27 mouse cellular contexts compared by ENCODE assay signal in the genomic region with DNA sequence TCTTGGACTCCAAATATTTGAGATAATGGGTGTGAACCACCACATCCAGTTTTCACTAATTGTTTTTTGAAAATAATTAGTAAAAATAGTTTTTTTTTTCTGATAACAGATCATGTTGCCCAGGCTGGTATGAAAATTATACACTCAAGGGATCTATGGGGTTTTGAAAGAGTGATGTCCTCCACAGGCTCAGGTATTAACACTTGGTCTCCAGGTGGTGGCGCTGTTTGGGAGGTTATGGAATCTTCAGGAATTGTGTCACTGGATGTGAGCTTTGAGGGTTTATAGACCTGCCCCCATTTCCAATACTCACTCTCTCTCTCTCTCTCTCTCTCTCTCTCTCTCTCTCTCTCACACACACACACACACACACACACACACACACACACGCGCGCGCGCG.
A peak's percentile ranks its signal among the peaks of the same experiment; 100 is the strongest.
DNase-seq lines count a peak whose midpoint lies in the region; ATAC-seq and TF ChIP-seq lines count a peak whose summit lies in the region.
"Had no signal": no experiment of that assay in that cellular context is flagged by ENCODE, and none has a peak within 500 bp of the region (broad histone marks: within the 10 kb centered on the region; RNA-seq: fewer than 3 reads in every experiment).

No protein-coding gene starts in this region.

- no peak for TF ChIP-seq RAD21 in MEL (IDR thresholded peaks at IDR 0.05; ENCODE audit: low read depth, low read length)

- WGBS in heart, postnatal 0 days, result over 99% methylated on average over 7 of the region's 7 CpGs

- H3K4me2 ChIP-seq in heart, postnatal 0 days (ENCODE audit: low read depth, low read length), result no peak overlapping the region
- H3K4me2 ChIP-seq: heart, embryonic 13.5 days; kidney, embryonic 15.5 days; limb, embryonic 13.5 days; liver, embryonic 13.5 days; midbrain, embryonic 15.5 days had no signal

- no peaks in the 10 kb centered on the region for H3K79me2 ChIP-seq in MEL (ENCODE audit: control insufficient read depth, insufficient read depth, low read length, poor library complexity)

- intact Hi-C loops in left cerebral cortex, adult 2 months (cut with DNase I), result no loop called here
- intact Hi-C loops in left cerebral cortex, postnatal 25 days (cut with DNase I), result loop anchor here (5.0 kb wide), 1 partner anchor 33 kb away; no protein-coding TSS in a partner anchor

- 0 out of 2 replicates have a peak, but pooled peaks have one; percentile 13 for TF ChIP-seq CTCF in heart, postnatal 0 days (IDR thresholded peaks at IDR 0.05; ENCODE audit: low read depth)
- peak; percentile 23 for TF ChIP-seq CTCF in left cerebral cortex, adult 2 months (IDR thresholded peaks at IDR 0.05)
- TF ChIP-seq CTCF in MEL (IDR thresholded peaks at IDR 0.05 in 2 of 3, conservative IDR thresholded peaks at IDR 0.05 in 1 of 3; ENCODE audit: control insufficient read depth in 1 of 3, insufficient read depth in 1 of 3, low read depth in 2 of 3, low read length in 3 of 3, poor library complexity in 1 of 3, severe bottlenecking in 1 of 3), result peak in 2 of 3 experiments; percentile 18 to 20; a peak in 2 of 6 replicates
- 0 out of 2 replicates have a peak, but pooled peaks have one; percentile 8 for TF ChIP-seq CTCF in brain, embryonic 14.5 days (IDR thresholded peaks at IDR 0.05; ENCODE audit: borderline replicate concordance, extremely low read depth, insufficient read depth, insufficient read length)

- H3K4me3 ChIP-seq in heart, postnatal 0 days (ENCODE audit: low read depth, low read length), result no peak overlapping the region
- H3K4me3 ChIP-seq in left cerebral cortex, adult 2 months, result no peak overlapping the region
- no peak overlapping the region for H3K4me3 ChIP-seq in MEL (ENCODE audit: control insufficient read depth in 1 of 2, insufficient read depth in 1 of 2, low read depth in 2 of 2, low read length in 2 of 2)
- H3K4me3 ChIP-seq: heart, embryonic 13.5 days; kidney, embryonic 15.5 days; limb, embryonic 13.5 days; liver, embryonic 13.5 days; midbrain, embryonic 15.5 days had no signal

- H3K4me1 ChIP-seq in heart, postnatal 0 days (ENCODE audit: control insufficient read depth, insufficient read depth), result no peaks in the 10 kb centered on the region
- H3K4me1 ChIP-seq in MEL (ENCODE audit: control insufficient read depth in 1 of 2, insufficient read depth in 2 of 2, low read length in 2 of 2), result no peaks in the 10 kb centered on the region
- H3K4me1 ChIP-seq: heart, embryonic 13.5 days; kidney, embryonic 15.5 days; liver, embryonic 13.5 days; midbrain, embryonic 15.5 days had no signal

- no peaks in the 10 kb centered on the region for H3K9me3 ChIP-seq in heart, postnatal 0 days (replicated peaks; ENCODE audit: control insufficient read depth, low read length)
- H3K9me3 ChIP-seq in MEL (replicated peaks; ENCODE audit: insufficient read depth, low read length), result no peaks in the 10 kb centered on the region
- H3K9me3 ChIP-seq: heart, embryonic 13.5 days; kidney, embryonic 15.5 days; limb, embryonic 13.5 days; liver, embryonic 13.5 days; midbrain, embryonic 15.5 days had no signal

- H3K9ac ChIP-seq in heart, postnatal 0 days (replicated peaks; ENCODE audit: low read depth, low read length), result no peak overlapping the region
- H3K9ac ChIP-seq in MEL (ENCODE audit: control insufficient read depth, low read depth, low read length, poor library complexity, severe bottlenecking), result no peak overlapping the region
- H3K9ac ChIP-seq: heart, embryonic 13.5 days; kidney, embryonic 15.5 days; limb, embryonic 13.5 days; liver, embryonic 13.5 days; midbrain, embryonic 15.5 days had no signal

- H3K36me3 ChIP-seq in heart, postnatal 0 days (replicated peaks; ENCODE audit: control insufficient read depth, insufficient read depth, low read length), result peaks cover 12% of the 10 kb centered on the region; the same call in 1 of the 2 replicates
- no peaks in the 10 kb centered on the region; a peak in 1 of 4 replicates for H3K36me3 ChIP-seq in MEL (ENCODE audit: control insufficient read depth in 1 of 2, insufficient read depth in 2 of 2, low read length in 2 of 2)

- no peaks in the 10 kb centered on the region for H3K27me3 ChIP-seq in heart, postnatal 0 days (ENCODE audit: control insufficient read depth, insufficient read depth, low read length)
- H3K27me3 ChIP-seq in MEL (ENCODE audit: control insufficient read depth in 1 of 2, insufficient read depth in 2 of 2, low read length in 2 of 2), result no peaks in the 10 kb centered on the region
- H3K27me3 ChIP-seq: heart, embryonic 13.5 days; kidney, embryonic 15.5 days; limb, embryonic 13.5 days; liver, embryonic 13.5 days; midbrain, embryonic 15.5 days had no signal

- no peak for DNase-seq in heart, postnatal 0 days (ENCODE audit: low spot score)
- DNase-seq in heart, adult 18-20 months, result no peak
- DNase-seq in left cerebral cortex, adult 2 months (ENCODE audit: extremely low spot score in 1 of 2, low spot score in 2 of 2), result no peak
- no peak for DNase-seq in left cerebral cortex, postnatal 25 days (ENCODE audit: low spot score in 2 of 2)
- DNase-seq in MEL (ENCODE audit: low read depth, low spot score), result no peak
- DNase-seq in brain, embryonic 14.5 days (ENCODE audit: low read depth), result no peak
- DNase-seq in retina, embryonic 14.5 days (ENCODE audit: low spot score), result no peak
- DNase-seq: adrenal gland, adult 8-10 months; B cell, adult 2 months; cerebellum, adult 18-20 months; cerebellum, postnatal 36 days; gastrocnemius, postnatal 14 days; heart, postnatal 36 days; kidney, adult 11 months; liver, embryonic 13.5 days; lung, adult 2 months; right cerebral cortex, adult 18-20 months; right cerebral cortex, postnatal 4 days; thymus, adult 2 months; thymus, postnatal 4 days had no signal

- no peak for ATAC-seq in heart, postnatal 0 days (ENCODE audit: insufficient read depth, low read depth)
- ATAC-seq: forebrain, embryonic 14.5 days; hindbrain, embryonic 16.5 days; midbrain, embryonic 15.5 days had no signal

- TF ChIP-seq POLR2A in MEL (IDR thresholded peaks at IDR 0.05; ENCODE audit: control insufficient read depth in 1 of 2, insufficient read depth in 1 of 2, low read depth in 1 of 2, low read length in 2 of 2, poor library complexity in 1 of 2), result no peak
- no peak for TF ChIP-seq POLR2A in brain, embryonic 14.5 days (IDR thresholded peaks at IDR 0.05; ENCODE audit: borderline replicate concordance, extremely low read depth, insufficient read depth, insufficient read length, poor library complexity, severe bottlenecking)

- no peak for TF ChIP-seq EP300 in heart, postnatal 0 days (IDR thresholded peaks at IDR 0.05; ENCODE audit: low read depth)
- TF ChIP-seq EP300 in MEL (IDR thresholded peaks at IDR 0.05; ENCODE audit: low read depth in 1 of 2, low read length in 2 of 2), result no peak

- H3K27ac ChIP-seq in heart, postnatal 0 days (ENCODE audit: low read depth), result no peak overlapping the region
- H3K27ac ChIP-seq in left cerebral cortex, adult 2 months, result no peak overlapping the region
- no peak overlapping the region for H3K27ac ChIP-seq in MEL (ENCODE audit: control insufficient read depth, low read depth, low read length)
- H3K27ac ChIP-seq: heart, embryonic 13.5 days; kidney, embryonic 15.5 days; limb, embryonic 13.5 days; liver, embryonic 13.5 days; macrophage; midbrain, embryonic 15.5 days had no signal

TF ChIP-seq in MEL, 35 proteins besides CTCF, POLR2A, EP300 and RAD21:
- peak; percentile 3; the same call in 1 of the 2 replicates for TF ChIP-seq SMC3 (IDR thresholded peaks at IDR 0.05; ENCODE audit: low read depth, low read length)
- no peak for TF ChIP-seq ZNF384 (IDR thresholded peaks at IDR 0.05; ENCODE audit: low read depth, low read length)
- TF ChIP-seq ETS1 (IDR thresholded peaks at IDR 0.05; ENCODE audit: low read depth, low read length), result no peak
